In the genomic region with DNA sequence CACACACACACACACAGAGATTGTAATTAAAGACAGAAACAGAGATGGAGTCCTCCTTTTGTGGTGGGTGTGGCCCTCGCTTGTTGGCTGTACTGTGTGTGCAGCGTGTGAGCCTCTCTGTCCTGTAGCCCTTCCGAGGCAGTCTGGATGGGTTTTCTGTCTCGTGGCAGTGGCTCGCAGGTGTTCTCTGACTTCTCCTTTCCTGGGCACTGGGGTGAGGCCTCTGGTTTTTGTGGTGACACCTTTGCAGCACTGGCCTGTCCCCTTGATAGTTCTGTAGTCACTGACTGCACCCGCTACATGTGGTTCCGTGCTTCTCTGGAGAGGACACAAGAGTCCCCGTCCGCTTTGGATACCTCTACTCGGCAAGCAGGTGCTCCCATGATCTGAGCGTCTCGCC, we compare ENCODE assay signal across 20 mouse cellular contexts.
A peak's percentile ranks its signal among the peaks of the same experiment; 100 is the strongest.
DNase-seq lines count a peak whose midpoint lies in the region; ATAC-seq lines count a peak whose summit lies in the region.
"Had no signal": no experiment of that assay in that cellular context is flagged by ENCODE, and none has a peak within 500 bp of the region (broad histone marks: within the 10 kb centered on the region; RNA-seq: fewer than 3 reads in every experiment).

No protein-coding gene starts in this region.

- no peak overlapping the region for H3K4me2 ChIP-seq in forebrain, embryonic 14.5 days (ENCODE audit: low read length)
- H3K4me2 ChIP-seq: embryonic facial prominence, embryonic 13.5 days; embryonic facial prominence, embryonic 15.5 days; forebrain, embryonic 13.5 days had no signal

- H3K36me3 ChIP-seq in forebrain, embryonic 10.5 days (replicated peaks): peaks cover 25% of the 10 kb centered on the region
- 0 out of 2 replicates have a peak, but pooled peaks cover 4% of the 10 kb centered on the region for H3K36me3 ChIP-seq in forebrain, embryonic 14.5 days (ENCODE audit: control insufficient read depth, insufficient read depth, low read length)
- H3K36me3 ChIP-seq: embryonic facial prominence, embryonic 15.5 days had no signal

- 0 out of 2 replicates have a peak overlapping the region, but pooled peaks have one; percentile 15 for H3K27ac ChIP-seq in forebrain, embryonic 10.5 days
- no peak overlapping the region for H3K27ac ChIP-seq in forebrain, embryonic 14.5 days (ENCODE audit: low read depth, low read length)
- H3K27ac ChIP-seq: embryonic facial prominence, embryonic 13.5 days; embryonic facial prominence, embryonic 15.5 days; forebrain, embryonic 13.5 days had no signal

- H3K4me3 ChIP-seq in forebrain, embryonic 10.5 days: no peak overlapping the region
- no peak overlapping the region for H3K4me3 ChIP-seq in forebrain, embryonic 14.5 days (ENCODE audit: low read depth, low read length)
- H3K4me3 ChIP-seq: embryonic facial prominence, embryonic 13.5 days; embryonic facial prominence, embryonic 15.5 days; erythroblast, embryonic 14.5 days; forebrain, embryonic 13.5 days had no signal

- peaks cover 5% of the 10 kb centered on the region; the same call in 1 of the 2 replicates for H3K9me3 ChIP-seq in forebrain, embryonic 10.5 days
- no peaks in the 10 kb centered on the region for H3K9me3 ChIP-seq in forebrain, embryonic 14.5 days (replicated peaks; ENCODE audit: control insufficient read depth, low read length)
- H3K9me3 ChIP-seq: embryonic facial prominence, embryonic 13.5 days; forebrain, embryonic 13.5 days had no signal

- WGBS in forebrain, embryonic 10.5 days: 93% methylated on average over 12 of the region's 12 CpGs
- WGBS in forebrain, embryonic 14.5 days: 94% methylated on average over 12 of the region's 12 CpGs

- DNase-seq in forebrain, embryonic 10.5 days (ENCODE audit: extremely low spot score, low spot score): no peak
- no peak for DNase-seq in forebrain, embryonic 14.5 days (ENCODE audit: low spot score)
- DNase-seq in spleen, postnatal 36 days (ENCODE audit: low spot score in 2 of 2): peak; percentile 60 to 63
- no peak for DNase-seq in spleen, adult 12 weeks (ENCODE audit: low spot score)
- no peak for DNase-seq in thymus, postnatal 0 days (ENCODE audit: low spot score)
- DNase-seq: adrenal gland, adult 2 months; adrenal gland, postnatal 10 days; adrenal gland, postnatal 25 days; cerebellum, adult 11 months; cerebellum, adult 18-20 months; cerebellum, adult 8-10 months; cerebellum, adult 9-11 months; cerebellum, postnatal 14 days; cerebellum, postnatal 36 days; embryo, embryonic 11 days had no signal

- no peak overlapping the region for H3K9ac ChIP-seq in forebrain, embryonic 14.5 days (ENCODE audit: low read length)
- H3K9ac ChIP-seq: embryonic facial prominence, embryonic 13.5 days; embryonic facial prominence, embryonic 15.5 days; forebrain, embryonic 13.5 days had no signal

- ATAC-seq in forebrain, embryonic 14.5 days: no peak
- ATAC-seq: forebrain, embryonic 13.5 days; forebrain, embryonic 16.5 days had no signal

- no peaks in the 10 kb centered on the region for H3K27me3 ChIP-seq in forebrain, embryonic 10.5 days (ENCODE audit: poor library complexity, severe bottlenecking)
- no peaks in the 10 kb centered on the region for H3K27me3 ChIP-seq in forebrain, embryonic 14.5 days (replicated peaks; ENCODE audit: control insufficient read depth, insufficient read depth, low read length)
- H3K27me3 ChIP-seq: embryonic facial prominence, embryonic 13.5 days; embryonic facial prominence, embryonic 15.5 days; forebrain, embryonic 13.5 days had no signal

- peaks cover 37% of the 10 kb centered on the region for H3K4me1 ChIP-seq in forebrain, embryonic 10.5 days
- H3K4me1 ChIP-seq in forebrain, embryonic 14.5 days (ENCODE audit: control insufficient read depth, insufficient read depth, low read length): no peaks in the 10 kb centered on the region
- H3K4me1 ChIP-seq: embryonic facial prominence, embryonic 13.5 days; embryonic facial prominence, embryonic 15.5 days had no signal

Comparison
In these comparisons a context has a peak if more than half of its experiments do, and no peak if none do; other contexts are left out.
1. DNase-seq: peak in spleen, postnatal 36 days (2 of 2); none in forebrain, embryonic 10.5 days (single experiment), forebrain, embryonic 14.5 days (single experiment), spleen, adult 12 weeks (single experiment) and thymus, postnatal 0 days (single experiment).